Mouse (Mus musculus) spleen, adult 2 months (tissue): ENCODE data around the gene Efemp2.

Source experiments
- CTCF ChIP-seq: fragments of 200-500 bp; IDR thresholded peaks from 2 replicates; pipeline ENCODE4 v1.5.1; 2011; ENCODE audit warnings: mild to moderate bottlenecking, inconsistent platforms; ENCODE audit not compliant: insufficient read depth, insufficient read length, insufficient replicate concordance; ENCODE audit errors: extremely low read depth
- POLR2A ChIP-seq: fragments of 200-500 bp; IDR thresholded peaks from 2 replicates; pipeline ENCODE4 v1.6.1; 2011; ENCODE audit warnings: low read depth, low read length, inconsistent platforms

DNA sequence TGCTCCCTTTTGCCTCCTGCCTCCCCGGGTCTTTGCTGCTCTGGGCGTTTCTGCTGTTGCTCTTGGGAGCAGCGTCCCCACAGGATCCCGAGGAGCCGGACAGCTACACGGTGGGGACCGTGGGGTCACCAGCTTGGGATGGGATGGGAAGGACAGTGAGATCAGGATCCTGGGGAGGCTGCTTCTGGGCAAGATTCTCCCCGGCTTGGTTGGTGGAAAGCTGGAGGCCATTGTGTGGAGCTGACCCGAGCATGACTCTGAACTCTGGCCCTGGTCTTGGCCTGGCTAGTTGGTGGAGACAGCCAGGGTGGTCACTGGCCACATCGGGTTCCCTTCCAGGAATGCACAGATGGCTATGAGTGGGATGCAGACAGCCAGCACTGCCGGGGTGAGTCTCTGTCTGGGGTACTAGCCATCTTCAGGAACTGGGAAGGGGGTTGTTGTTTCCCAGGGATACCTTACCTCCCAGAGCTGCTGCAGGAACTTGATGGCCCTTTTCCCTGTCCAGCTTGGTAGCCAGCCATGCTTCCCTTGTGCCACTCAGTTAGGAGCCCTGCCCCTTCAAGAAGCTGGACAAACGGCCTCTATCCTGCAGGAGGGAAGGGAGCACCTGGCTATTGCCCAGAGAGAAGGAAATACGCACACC is 1.4 kb downstream of the Efemp2 start:
- TF ChIP-seq POLR2A (no peak), CTCF (no peak)
